Mouse (Mus musculus): Measurements from ENCODE around the gene AL731706.2.

GRCm38 (mm10) chr2:136913021-136913420 lies 27.5 kb upstream of the AL731706.2 start:
- TF ChIP-seq CTCF (IDR thresholded peaks at IDR 0.05; ENCODE audit: extremely low read depth, insufficient read depth, insufficient read length, insufficient replicate concordance) (no peak), POLR2A (IDR thresholded peaks at IDR 0.05; ENCODE audit: low read depth, low read length) (no peak)
